Mouse (Mus musculus) bone marrow macrophage, adult 2 months (primary cell): Measurements from ENCODE around the gene Csnk1e.

Experiments
- CTCF ChIP-seq: IDR thresholded peaks from 2 replicates; pipeline ENCODE4 v1.5.1; 2012; ENCODE audit warnings: low read depth, mild to moderate bottlenecking, low read length, moderate library complexity
- POLR2A ChIP-seq: IDR thresholded peaks from 2 replicates; pipeline ENCODE4 v1.6.1; 2012; ENCODE audit warnings: mild to moderate bottlenecking, low read depth, low read length, borderline replicate concordance

DNA sequence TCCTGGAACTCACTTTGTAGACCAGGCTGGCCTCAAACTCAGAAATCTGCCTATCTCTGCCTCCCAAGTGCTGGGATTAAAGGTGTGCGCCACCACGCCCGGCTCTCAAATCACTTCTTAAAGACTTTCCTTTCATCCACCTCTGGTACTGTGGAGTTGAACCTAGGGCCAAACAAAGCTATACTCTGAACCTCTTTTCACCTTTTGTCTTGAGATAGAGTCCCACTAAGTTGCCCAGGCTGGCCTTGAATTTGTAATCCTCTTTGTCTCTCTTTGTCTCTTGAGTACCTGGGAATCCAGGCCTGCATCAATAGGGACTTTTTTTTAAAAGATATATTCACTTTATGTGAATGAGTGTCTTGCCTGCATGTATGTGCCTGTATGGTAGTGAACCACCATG, 7.3 kb downstream of the Csnk1e start:
- TF ChIP-seq CTCF (no peak), POLR2A (no peak)
